Mouse (Mus musculus): ENCODE data around the gene Fmnl2.

Fmnl2 gene

GRCm38 (mm10) chr2:52957771-52958534 lies 100.3 kb downstream of the Fmnl2 start:
- no peak for DNase-seq (ENCODE audit: low read depth)

GRCm38 (mm10) chr2:52958535-52959290 lies 101.1 kb downstream of the Fmnl2 start:
- DNase-seq (ENCODE audit: low read depth) = no peak

GRCm38 (mm10) chr2:52959291-52959621 lies 101.6 kb downstream of the Fmnl2 start:
- no peak for DNase-seq (ENCODE audit: low read depth)

- DNase-seq (ENCODE audit: low read depth) = no peak
Observed at GRCm38 (mm10) chr2:52959982-52960381, 102.3 kb downstream of the Fmnl2 start.

GRCm38 (mm10) chr2:52960697-52961096 lies 103.0 kb downstream of the Fmnl2 start:
- no peak for DNase-seq (ENCODE audit: low read depth)

- no peak for DNase-seq (ENCODE audit: low read depth)
Observed at GRCm38 (mm10) chr2:52963439-52963838, 105.8 kb downstream of the Fmnl2 start.

GRCm38 (mm10) chr2:52964386-52964928 lies 106.8 kb downstream of the Fmnl2 start:
- DNase-seq (ENCODE audit: low read depth) = no peak

- no peak for DNase-seq (ENCODE audit: low read depth)
Observed at GRCm38 (mm10) chr2:52966227-52966626, 108.6 kb downstream of the Fmnl2 start.

GRCm38 (mm10) chr2:52966820-52967460 lies 109.3 kb downstream of the Fmnl2 start:
- DNase-seq (ENCODE audit: low read depth) = no peak

- DNase-seq (ENCODE audit: low read depth) = no peak
Observed at GRCm38 (mm10) chr2:52967461-52967823, 109.8 kb downstream of the Fmnl2 start.

GRCm38 (mm10) chr2:52968884-52969283 lies 111.2 kb downstream of the Fmnl2 start:
- no peak for DNase-seq (ENCODE audit: low read depth)

- DNase-seq (ENCODE audit: low read depth) = no peak
Observed at GRCm38 (mm10) chr2:52974056-52974455, 116.4 kb downstream of the Fmnl2 start.

- no peak for DNase-seq (ENCODE audit: low read depth)
Observed at GRCm38 (mm10) chr2:52974776-52975175, 117.1 kb downstream of the Fmnl2 start.

- no peak for DNase-seq (ENCODE audit: low read depth)
Observed at GRCm38 (mm10) chr2:52977921-52978675, 120.4 kb downstream of the Fmnl2 start.

- no peak for DNase-seq (ENCODE audit: low read depth)
Observed at GRCm38 (mm10) chr2:52978796-52979195, 121.1 kb downstream of the Fmnl2 start.

- no peak for DNase-seq (ENCODE audit: low read depth)
Observed at GRCm38 (mm10) chr2:52979280-52979763, 121.7 kb downstream of the Fmnl2 start.

- DNase-seq (ENCODE audit: low read depth) = no peak
Observed at GRCm38 (mm10) chr2:52981126-52981525, 123.5 kb downstream of the Fmnl2 start.

- DNase-seq (ENCODE audit: low read depth) = no peak
Observed at GRCm38 (mm10) chr2:52981595-52981994, 123.9 kb downstream of the Fmnl2 start.

GRCm38 (mm10) chr2:52982502-52982901 lies 124.8 kb downstream of the Fmnl2 start:
- DNase-seq (ENCODE audit: low read depth) = no peak

GRCm38 (mm10) chr2:52984556-52984955 lies 126.9 kb downstream of the Fmnl2 start:
- DNase-seq (ENCODE audit: low read depth) = no peak

- no peak for DNase-seq (ENCODE audit: low read depth)
Observed at GRCm38 (mm10) chr2:52985167-52985566, 127.5 kb downstream of the Fmnl2 start.

- no peak for DNase-seq (ENCODE audit: low read depth)
Observed at GRCm38 (mm10) chr2:52986354-52986753, 128.7 kb downstream of the Fmnl2 start.
